ENCODE assay signal across 13 mouse cellular contexts in genomic region chr11:119442199-119442598, GRCm38 (mm10). TPM values are rescaled to one million over a fixed set of nuclear protein-coding genes. Genes with fewer than 3 reads are reported as not detected.
A peak's percentile ranks its signal among the peaks of the same experiment; 100 is the strongest.
DNase-seq lines count a peak whose midpoint lies in the region; ATAC-seq and TF ChIP-seq lines count a peak whose summit lies in the region.
"Had no signal": no experiment of that assay in that cellular context is flagged by ENCODE, and none has a peak within 500 bp of the region (broad histone marks: within the 10 kb centered on the region; RNA-seq: fewer than 3 reads in every experiment).

No protein-coding gene starts in this region.

- H3K79me2 ChIP-seq in MEL (ENCODE audit: control insufficient read depth, insufficient read depth, low read length, poor library complexity) = no peaks in the 10 kb centered on the region

- H3K9me3 ChIP-seq in liver, postnatal 0 days (ENCODE audit: low read length) = no peaks in the 10 kb centered on the region
- H3K9me3 ChIP-seq in MEL (replicated peaks; ENCODE audit: insufficient read depth, low read length) = no peaks in the 10 kb centered on the region
- H3K9me3 ChIP-seq: heart, embryonic 15.5 days had no signal

- no peak overlapping the region for H3K4me2 ChIP-seq in liver, postnatal 0 days (ENCODE audit: low read depth, low read length)
- H3K4me2 ChIP-seq: heart, embryonic 15.5 days had no signal

- peak; percentile 44 to 49 for DNase-seq in cerebellum, postnatal 14 days
- no peak for DNase-seq in cerebellum, adult 11-12 months
- peak; percentile 28 for DNase-seq in liver, postnatal 0 days
- DNase-seq in liver (no peak), MEL (ENCODE audit: low read depth, low spot score) (no peak)
- DNase-seq in thymus, postnatal 0 days (ENCODE audit: low spot score) = peak; percentile 22
- no peak for DNase-seq in T-cell, adult 2 months (ENCODE audit: low spot score)
- DNase-seq in adrenal gland, adult 8-10 months = no peak
- DNase-seq: gastrocnemius, postnatal 25 days; spleen, adult 18-20 months had no signal

- TF ChIP-seq EP300 in liver, postnatal 0 days (IDR thresholded peaks at IDR 0.05; ENCODE audit: low read depth) = no peak
- no peak for TF ChIP-seq EP300 in MEL (IDR thresholded peaks at IDR 0.05; ENCODE audit: low read depth in 1 of 2, low read length in 2 of 2)

- no peak for ATAC-seq in liver, postnatal 0 days
- ATAC-seq: activated CD4-positive, CD25-positive, alpha-beta regulatory T cell, adult 4 months; hindbrain, postnatal 0 days had no signal

- peaks cover 98% of the 10 kb centered on the region for H3K36me3 ChIP-seq in liver, postnatal 0 days (replicated peaks; ENCODE audit: insufficient read depth, low read length)
- H3K36me3 ChIP-seq in MEL (ENCODE audit: control insufficient read depth in 1 of 2, insufficient read depth in 2 of 2, low read length in 2 of 2) = no peaks in the 10 kb centered on the region

- H3K9ac ChIP-seq in liver, postnatal 0 days (replicated peaks) = no peak overlapping the region
- no peak overlapping the region for H3K9ac ChIP-seq in MEL (ENCODE audit: control insufficient read depth, low read depth, low read length, poor library complexity, severe bottlenecking)
- H3K9ac ChIP-seq: heart, embryonic 15.5 days had no signal

- no peaks in the 10 kb centered on the region for H3K27me3 ChIP-seq in liver, postnatal 0 days (ENCODE audit: insufficient read depth, low read length)
- no peaks in the 10 kb centered on the region for H3K27me3 ChIP-seq in MEL (ENCODE audit: control insufficient read depth in 1 of 2, insufficient read depth in 2 of 2, low read length in 2 of 2)
- H3K27me3 ChIP-seq: heart, embryonic 15.5 days had no signal

- 88% methylated on average over 8 of the region's 8 CpGs for WGBS in liver, postnatal 0 days (ENCODE audit: insufficient replicate concordance)

- no peak overlapping the region for H3K27ac ChIP-seq in liver, postnatal 0 days (ENCODE audit: low read depth)
- no peak overlapping the region for H3K27ac ChIP-seq in MEL (ENCODE audit: control insufficient read depth, low read depth, low read length)
- H3K27ac ChIP-seq: heart, embryonic 15.5 days; hindbrain, postnatal 0 days had no signal

- peak; percentile 57 for TF ChIP-seq CTCF in liver, postnatal 0 days (IDR thresholded peaks at IDR 0.05; ENCODE audit: low read depth)
- TF ChIP-seq CTCF in MEL (IDR thresholded peaks at IDR 0.05 in 2 of 3, conservative IDR thresholded peaks at IDR 0.05 in 1 of 3; ENCODE audit: control insufficient read depth in 1 of 3, insufficient read depth in 1 of 3, low read depth in 2 of 3, low read length in 3 of 3, poor library complexity in 1 of 3, severe bottlenecking in 1 of 3) = peak; percentile 21 to 49 (median 34); a peak in 3 of 6 replicates

- no peak overlapping the region for H3K4me3 ChIP-seq in liver, postnatal 0 days (ENCODE audit: low read depth, low read length)
- H3K4me3 ChIP-seq in MEL (ENCODE audit: control insufficient read depth in 1 of 2, insufficient read depth in 1 of 2, low read depth in 2 of 2, low read length in 2 of 2) = no peak overlapping the region
- H3K4me3 ChIP-seq: heart, embryonic 15.5 days had no signal

- H3K4me1 ChIP-seq in liver, postnatal 0 days (ENCODE audit: insufficient read depth) = no peaks in the 10 kb centered on the region
- H3K4me1 ChIP-seq in MEL (ENCODE audit: control insufficient read depth in 1 of 2, insufficient read depth in 2 of 2, low read length in 2 of 2) = no peaks in the 10 kb centered on the region
- H3K4me1 ChIP-seq: heart, embryonic 15.5 days had no signal

- no peak for TF ChIP-seq POLR2A in MEL (IDR thresholded peaks at IDR 0.05; ENCODE audit: control insufficient read depth in 1 of 2, insufficient read depth in 1 of 2, low read depth in 1 of 2, low read length in 2 of 2, poor library complexity in 1 of 2)

- no peak; the same call in 1 of the 2 replicates for TF ChIP-seq RAD21 in MEL (IDR thresholded peaks at IDR 0.05; ENCODE audit: low read depth, low read length)

TF ChIP-seq in MEL, 35 proteins besides CTCF, POLR2A, EP300 and RAD21:
- TF ChIP-seq SMC3 (IDR thresholded peaks at IDR 0.05; ENCODE audit: low read depth, low read length) = peak; percentile 45; the same call in 1 of the 2 replicates
- TF ChIP-seq MYB (IDR thresholded peaks at IDR 0.05; ENCODE audit: low read depth, low read length) = no peak

RNA-seq across cellular contexts. Expression of gene Endov, which starts 48.9 kb away (rescaled TPM):
- 5.2 and 6.4 TPM in 2 replicates for polyA plus RNA-seq in liver, postnatal 0 days (2015; fragmentation: Nextera tagmentation; extraction: Ambion mirVana)
- 16.8 and 19.5 TPM in 2 replicates for total RNA-seq in MEL (2012; rRNA removed)
- polyA plus RNA-seq in MEL (2012; ENCODE audit: insufficient read depth in 1 of 2, insufficient read length in 2 of 2, low read depth in 1 of 2, low replicate concordance in 2 of 2, missing spikeins in 1 of 2) = 10 to 100 TPM in 1 of 2 experiments, not detected in 1; 16.8 TPM
- 17.8 and 19.4 TPM in 2 replicates for polyA plus RNA-seq in thymus, postnatal 0 days (2015; fragmentation: Nextera tagmentation; extraction: Ambion mirVana)
- total RNA-seq in adrenal gland, adult 8-10 months (2022) = 10 to 100 TPM; 23.8 to 31.3 (median 29.2) TPM

RNA-seq across cellular contexts. Expression of gene Rnf213, which starts 49.3 kb away (rescaled TPM):
- 6.6 and 7.4 TPM in 2 replicates for polyA plus RNA-seq in liver, postnatal 0 days (2015; fragmentation: Nextera tagmentation; extraction: Ambion mirVana)
- total RNA-seq in MEL (2012; rRNA removed) = 6.6 and 11.6 TPM in 2 replicates
- polyA plus RNA-seq in MEL (2012; ENCODE audit: insufficient read depth in 1 of 2, insufficient read length in 2 of 2, low read depth in 1 of 2, low replicate concordance in 2 of 2, missing spikeins in 1 of 2) = 10 to 100 TPM in 1 of 2 experiments, not detected in 1; 10.7 TPM
- 18.7 and 20.2 TPM in 2 replicates for polyA plus RNA-seq in thymus, postnatal 0 days (2015; fragmentation: Nextera tagmentation; extraction: Ambion mirVana)
- total RNA-seq in adrenal gland, adult 8-10 months (2022) = 10 to 100 TPM; 28.2 to 41.6 (median 36.2) TPM

Comparison
In these comparisons a context has a peak if more than half of its experiments do, and no peak if none do; other contexts are left out.
1. DNase-seq: peak in cerebellum, postnatal 14 days (2 of 2), liver, postnatal 0 days (single experiment) and thymus, postnatal 0 days (single experiment); none in cerebellum, adult 11-12 months (single experiment), liver (single experiment), MEL (single experiment), T-cell, adult 2 months (single experiment) and adrenal gland, adult 8-10 months (single experiment).